Mouse (Mus musculus): Measurements from ENCODE around the gene Gm7697. TPM values are rescaled to one million over a fixed set of nuclear protein-coding genes. Genes with fewer than 3 reads are reported as not detected.
A peak's percentile ranks its signal among the peaks of the same experiment; 100 is the strongest.
"Not testable (repeated sequence)": the region's sequence is repeated elsewhere in the genome, so short reads cannot be mapped to it uniquely, and the experiment has no call there.

Gm7697 gene
- not detected in 2 replicates for polyA plus RNA-seq (2015; fragmentation: Nextera tagmentation; extraction: Ambion mirVana)

DNA sequence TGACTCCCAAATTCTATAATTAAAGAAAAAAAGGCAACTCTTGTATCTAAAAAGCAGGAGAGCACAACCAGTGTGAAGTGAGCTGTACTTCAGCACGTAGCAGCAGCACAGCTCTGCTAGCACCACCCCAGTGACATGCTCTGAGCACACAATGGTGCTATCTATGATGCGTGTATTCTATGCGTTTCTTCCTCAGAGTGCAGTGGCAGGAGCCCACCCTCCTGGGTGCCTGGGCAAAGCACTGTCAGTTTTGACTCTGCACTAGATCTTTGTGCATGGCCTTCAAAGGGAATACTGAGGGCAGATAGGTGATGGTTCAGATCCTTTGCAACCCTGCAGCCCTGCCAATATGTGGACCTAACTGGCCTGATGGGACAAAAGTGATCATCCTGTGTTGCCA lies at the start of gene Gm7697:
Gm7697 (minus strand) TSS at position 101 of the 400 bp plus-strand sequence.
- not testable (repeated sequence) for H3K9ac ChIP-seq; H3K4me2 ChIP-seq; H3K4me3 ChIP-seq; H3K9me3 ChIP-seq (replicated peaks); ATAC-seq; H3K4me1 ChIP-seq; H3K27me3 ChIP-seq; H3K27ac ChIP-seq; H3K36me3 ChIP-seq (ENCODE audit: poor library complexity, severe bottlenecking)
- 90% methylated on average over 3 of the region's 3 CpGs for WGBS

DNA sequence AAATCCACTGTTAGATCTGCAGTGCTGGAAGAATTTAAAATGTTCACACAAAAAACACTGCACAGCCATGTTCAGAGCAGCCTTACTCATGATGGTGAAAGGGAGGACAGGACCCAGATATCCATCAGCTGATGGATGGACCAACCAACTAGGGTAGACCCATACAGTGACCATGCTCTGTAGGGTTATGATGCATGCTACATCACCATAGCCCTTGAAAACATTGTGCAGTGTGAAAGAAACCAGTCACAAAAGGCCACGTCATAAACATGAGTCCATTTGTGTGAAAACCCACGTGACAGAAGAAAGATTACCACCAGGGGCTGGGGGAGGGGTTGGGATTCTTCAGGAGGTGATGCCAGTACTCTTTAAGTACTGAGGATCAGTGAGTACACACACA lies 28.5 kb upstream of the Gm7697 start:
- H3K4me3 ChIP-seq; H3K36me3 ChIP-seq (ENCODE audit: poor library complexity, severe bottlenecking); ATAC-seq; H3K27me3 ChIP-seq; H3K9ac ChIP-seq; H3K4me2 ChIP-seq; H3K4me1 ChIP-seq; H3K27ac ChIP-seq; H3K9me3 ChIP-seq (replicated peaks): not testable (repeated sequence)
- 46% methylated on average over 2 of the region's 2 CpGs for WGBS

DNA sequence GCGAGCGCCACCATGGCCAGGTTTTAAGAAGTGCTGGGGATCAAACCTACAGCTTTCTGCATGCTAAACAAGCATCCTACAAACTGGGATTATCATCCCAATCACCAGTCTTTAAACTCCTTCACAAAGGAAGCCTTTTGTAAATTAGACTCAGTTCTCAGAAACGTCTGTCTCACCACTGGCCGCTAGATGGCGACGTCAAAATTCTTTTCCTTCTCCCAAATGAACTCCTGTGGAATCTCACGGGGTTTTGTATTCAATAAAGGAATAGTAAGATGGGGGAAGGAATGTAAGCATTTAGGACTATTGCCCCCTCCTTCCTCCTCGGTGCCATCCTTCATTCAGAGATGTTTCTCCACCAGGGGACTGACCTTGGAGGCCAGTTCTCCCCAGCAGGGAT lies 26.8 kb upstream of the Gm7697 start:
- not testable (repeated sequence) for H3K27ac ChIP-seq; H3K4me2 ChIP-seq; ATAC-seq; H3K9ac ChIP-seq; H3K27me3 ChIP-seq; H3K36me3 ChIP-seq (ENCODE audit: poor library complexity, severe bottlenecking); H3K4me1 ChIP-seq; H3K9me3 ChIP-seq (replicated peaks); H3K4me3 ChIP-seq
- 8% methylated on average over 8 of the region's 8 CpGs for WGBS

DNA sequence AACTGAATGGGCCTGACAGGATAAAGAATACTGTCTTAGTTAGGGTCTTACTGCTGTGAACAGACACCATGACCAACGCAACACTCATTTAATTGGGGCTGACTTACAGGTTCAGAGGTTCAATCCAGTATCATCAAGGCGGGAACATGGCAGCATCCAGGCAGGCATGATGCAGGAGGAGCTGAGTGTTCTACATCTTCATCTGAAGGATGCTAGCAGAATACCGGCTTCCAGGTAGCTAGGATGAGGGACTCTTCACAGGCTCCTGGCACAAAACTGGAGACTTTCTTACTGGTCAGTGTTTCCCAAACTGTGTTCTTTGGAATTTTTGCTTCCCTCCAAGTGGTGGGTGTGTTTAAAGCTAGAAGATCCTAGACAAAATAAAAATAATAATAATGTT lies 25.3 kb upstream of the Gm7697 start:
- not testable (repeated sequence) for H3K27me3 ChIP-seq; ATAC-seq; H3K4me1 ChIP-seq; H3K4me3 ChIP-seq; H3K27ac ChIP-seq; H3K36me3 ChIP-seq (ENCODE audit: poor library complexity, severe bottlenecking); H3K9me3 ChIP-seq (replicated peaks); H3K9ac ChIP-seq; H3K4me2 ChIP-seq
- WGBS: 91% methylated on average over 3 of the region's 3 CpGs

DNA sequence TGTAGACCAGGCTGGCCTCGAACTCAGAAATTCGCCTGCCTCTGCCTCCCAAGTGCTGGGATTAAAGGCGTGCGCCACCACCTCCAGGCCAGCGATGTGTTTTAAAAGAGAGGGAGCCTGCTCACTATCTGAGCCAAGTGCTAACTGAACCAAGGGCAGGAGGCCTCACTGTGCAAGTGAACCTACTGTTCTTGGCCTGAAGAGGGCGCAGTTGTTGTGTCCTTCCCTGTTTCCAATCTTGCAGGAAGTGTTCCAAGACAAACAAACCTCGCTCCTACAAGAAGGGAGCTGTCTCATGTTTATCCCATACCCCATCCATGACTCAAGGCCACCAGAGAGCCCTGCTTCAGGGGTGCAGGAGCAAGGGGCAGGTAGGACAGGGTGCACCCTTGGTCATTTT lies 24.4 kb upstream of the Gm7697 start:
- H3K4me1 ChIP-seq; ATAC-seq; H3K36me3 ChIP-seq (ENCODE audit: poor library complexity, severe bottlenecking); H3K27ac ChIP-seq; H3K27me3 ChIP-seq; H3K4me3 ChIP-seq; H3K9ac ChIP-seq; H3K9me3 ChIP-seq (replicated peaks); H3K4me2 ChIP-seq: not testable (repeated sequence)
- 67% methylated on average over 7 of the region's 7 CpGs for WGBS

DNA sequence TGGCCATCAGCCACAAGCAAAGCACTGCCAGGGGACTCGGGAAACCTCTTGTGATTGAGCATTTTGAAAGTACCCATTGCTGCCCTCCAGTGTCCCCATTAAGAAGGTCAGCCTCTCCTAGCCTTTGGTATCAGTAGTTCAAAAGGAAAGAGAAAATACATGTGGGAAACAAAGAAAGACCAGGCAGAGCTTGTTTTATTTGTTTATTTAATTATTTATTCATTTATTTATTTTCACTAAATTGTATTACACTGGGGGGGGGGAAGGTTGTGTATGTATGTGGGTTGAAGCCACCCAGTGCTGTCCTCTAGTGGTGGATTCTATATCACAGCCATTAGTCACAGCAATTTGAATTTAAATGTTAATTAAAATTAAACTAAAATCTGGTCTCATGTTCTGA lies 22.2 kb upstream of the Gm7697 start:
- H3K27me3 ChIP-seq; H3K27ac ChIP-seq; H3K9ac ChIP-seq; ATAC-seq; H3K4me3 ChIP-seq; H3K36me3 ChIP-seq (ENCODE audit: poor library complexity, severe bottlenecking); H3K4me2 ChIP-seq; H3K4me1 ChIP-seq; H3K9me3 ChIP-seq (replicated peaks): not testable (repeated sequence)
- 57% methylated on average over 1 of the region's 1 CpGs for WGBS

DNA sequence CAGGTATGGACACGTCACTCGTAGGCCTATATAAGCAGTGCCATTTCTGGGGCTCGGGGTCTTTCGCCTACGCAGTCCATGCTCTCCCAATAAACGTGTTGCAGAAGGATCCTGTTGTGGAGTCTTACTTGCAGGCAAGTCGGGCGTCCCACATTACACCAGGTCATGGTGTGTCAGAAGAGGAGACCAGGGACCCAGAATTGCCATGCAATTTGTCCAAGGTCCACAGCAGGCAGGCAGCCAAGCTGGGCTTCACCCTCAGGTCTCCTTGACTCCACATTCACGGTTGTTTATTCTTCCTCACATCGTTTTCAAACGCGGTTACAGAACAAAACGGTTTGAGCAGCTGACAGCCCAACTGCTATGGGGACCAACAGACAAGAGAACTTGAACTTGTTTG lies 21.7 kb upstream of the Gm7697 start:
- not testable (repeated sequence) for ATAC-seq

DNA sequence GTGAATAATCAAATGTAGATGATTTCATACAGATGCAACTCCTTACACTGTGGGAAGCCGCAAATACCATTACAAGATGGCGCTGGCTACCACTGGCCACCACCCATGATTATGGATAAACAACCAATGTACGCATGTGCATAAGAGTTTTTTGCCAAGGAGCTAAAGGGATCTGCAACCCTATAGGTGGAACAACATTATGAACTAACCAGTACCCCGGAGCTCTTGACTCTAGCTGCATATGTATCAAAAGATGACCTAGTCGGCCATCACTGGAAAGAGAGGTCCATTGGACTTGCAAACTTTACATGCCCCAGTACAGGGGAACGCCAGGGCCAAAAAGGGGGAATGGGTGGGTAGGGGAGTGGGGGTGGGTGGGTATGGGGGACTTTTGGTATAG lies 21.2 kb upstream of the Gm7697 start:
- not testable (repeated sequence) for H3K36me3 ChIP-seq (ENCODE audit: poor library complexity, severe bottlenecking); H3K9me3 ChIP-seq (replicated peaks); H3K27ac ChIP-seq; H3K4me3 ChIP-seq; H3K4me1 ChIP-seq; H3K9ac ChIP-seq; H3K4me2 ChIP-seq; H3K27me3 ChIP-seq
- 0 out of 2 replicates have a peak, but pooled peaks have one; percentile 45 for ATAC-seq
- WGBS: 91% methylated on average over 6 of the region's 6 CpGs

More for the DNA sequence above, 21.7 kb upstream of the Gm7697 start:
- H3K9ac ChIP-seq; H3K9me3 ChIP-seq (replicated peaks); H3K27ac ChIP-seq; H3K4me1 ChIP-seq; H3K27me3 ChIP-seq; H3K4me3 ChIP-seq; H3K4me2 ChIP-seq; H3K36me3 ChIP-seq (ENCODE audit: poor library complexity, severe bottlenecking): not testable (repeated sequence)
- WGBS: 90% methylated on average over 13 of the region's 13 CpGs

DNA sequence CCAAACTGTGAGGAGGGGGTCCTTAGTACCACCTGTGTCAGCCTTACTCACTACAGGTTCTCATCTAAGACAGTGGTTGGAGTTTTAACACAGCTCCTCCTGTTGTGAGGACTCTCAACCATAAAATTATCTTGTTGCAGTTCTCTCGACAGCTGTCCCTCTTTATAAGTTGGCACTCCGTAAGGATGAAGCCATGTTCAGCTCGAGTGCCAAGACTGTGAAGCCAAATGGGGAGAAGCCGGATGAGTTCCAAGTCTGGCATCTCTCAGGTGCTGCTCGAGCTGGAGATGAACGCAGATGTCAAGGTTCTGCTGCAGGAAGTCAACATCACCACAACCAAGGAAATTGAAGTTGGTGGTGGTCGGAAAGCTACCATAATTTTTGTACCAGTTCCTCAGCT lies 18.0 kb upstream of the Gm7697 start:
- not testable (repeated sequence) for H3K27ac ChIP-seq; H3K9me3 ChIP-seq (replicated peaks); H3K4me2 ChIP-seq; ATAC-seq; H3K36me3 ChIP-seq (ENCODE audit: poor library complexity, severe bottlenecking); H3K9ac ChIP-seq; H3K4me1 ChIP-seq; H3K4me3 ChIP-seq; H3K27me3 ChIP-seq
- WGBS: 88% methylated on average over 7 of the region's 7 CpGs

DNA sequence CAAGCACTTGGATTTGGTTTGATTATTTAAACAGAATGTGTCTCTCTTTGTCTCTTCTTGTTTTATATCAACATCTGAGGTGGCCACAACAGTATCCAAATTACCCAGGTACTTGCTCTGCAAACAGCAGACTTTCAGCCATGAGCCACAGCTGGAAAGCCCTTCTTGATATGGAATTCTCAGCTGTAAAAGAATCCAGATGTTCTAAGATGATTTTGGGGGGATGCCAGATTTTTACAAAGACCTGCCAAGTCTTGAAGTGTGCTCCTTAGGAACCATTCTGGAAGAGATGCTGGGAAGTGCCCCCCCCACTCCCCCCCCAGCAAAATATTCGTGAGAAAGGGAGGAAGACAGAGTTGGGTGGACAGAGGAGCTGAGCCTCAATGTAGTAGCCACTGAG lies 17.6 kb upstream of the Gm7697 start:
- ATAC-seq: not testable (repeated sequence)

DNA sequence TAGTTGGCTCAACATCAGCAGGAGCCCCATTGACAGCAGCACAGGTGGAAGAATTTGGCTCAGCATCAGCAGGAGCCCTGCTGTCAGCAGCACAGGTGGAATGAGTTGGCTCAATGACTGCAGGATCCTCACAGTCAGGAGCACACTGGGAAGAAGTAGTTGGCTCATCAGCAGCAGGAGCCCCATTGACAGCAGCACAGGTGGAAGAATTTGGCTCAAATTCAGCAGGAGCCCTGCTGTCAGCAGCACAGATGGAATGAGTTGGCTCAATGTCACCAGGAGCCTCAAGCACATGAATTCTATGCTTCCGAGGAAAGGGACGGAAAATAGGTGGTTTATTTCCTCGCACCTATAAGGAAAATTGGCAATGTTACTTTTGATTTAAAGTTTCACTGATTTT lies 47.8 kb downstream of the Gm7697 start:
- not testable (repeated sequence) for H3K9me3 ChIP-seq (replicated peaks); H3K27ac ChIP-seq; H3K36me3 ChIP-seq (ENCODE audit: poor library complexity, severe bottlenecking); H3K9ac ChIP-seq; H3K4me2 ChIP-seq; H3K27me3 ChIP-seq; H3K4me3 ChIP-seq; ATAC-seq; H3K4me1 ChIP-seq
- WGBS: 79% methylated on average over 3 of the region's 3 CpGs

More for the DNA sequence above, 17.6 kb upstream of the Gm7697 start:
- H3K36me3 ChIP-seq (ENCODE audit: poor library complexity, severe bottlenecking); H3K4me3 ChIP-seq; H3K27me3 ChIP-seq; H3K9ac ChIP-seq; H3K4me1 ChIP-seq; H3K9me3 ChIP-seq (replicated peaks); H3K27ac ChIP-seq; H3K4me2 ChIP-seq: not testable (repeated sequence)
- 53% methylated on average over 1 of the region's 1 CpGs for WGBS

DNA sequence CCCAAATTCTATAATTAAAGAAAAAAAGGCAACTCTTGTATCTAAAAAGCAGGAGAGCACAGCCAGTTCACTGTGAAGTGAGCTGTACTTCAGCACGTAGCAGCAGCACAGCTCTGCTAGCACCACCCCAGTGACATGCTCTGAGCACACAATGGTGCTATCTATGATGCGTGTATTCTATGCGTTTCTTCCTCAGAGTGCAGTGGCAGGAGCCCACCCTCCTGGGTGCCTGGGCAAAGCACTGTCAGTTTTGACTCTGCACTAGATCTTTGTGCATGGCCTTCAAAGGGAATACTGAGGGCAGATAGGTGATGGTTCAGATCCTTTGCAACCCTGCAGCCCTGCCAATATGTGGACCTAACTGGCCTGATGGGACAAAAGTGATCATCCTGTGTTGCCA lies 69.3 kb downstream of the Gm7697 start, which contains the start of gene Gm9495:
Gm9495 (minus strand) TSS at position 101 of the 400 bp plus-strand sequence.
- 82% methylated on average over 2 of the region's 3 CpGs for WGBS
- H3K9me3 ChIP-seq (replicated peaks); H3K27ac ChIP-seq; H3K9ac ChIP-seq; H3K4me1 ChIP-seq; ATAC-seq; H3K4me3 ChIP-seq; H3K4me2 ChIP-seq; H3K27me3 ChIP-seq; H3K36me3 ChIP-seq (ENCODE audit: poor library complexity, severe bottlenecking): not testable (repeated sequence)
